Mouse (Mus musculus): Measurements from ENCODE around the gene Tmem178b. TPM values are rescaled to one million over a fixed set of nuclear protein-coding genes. Genes with fewer than 3 reads are reported as not detected.

Gene Tmem178b
- polyA plus RNA-seq, 1 experiment from 2014 or later: 7.1 TPM

DNA sequence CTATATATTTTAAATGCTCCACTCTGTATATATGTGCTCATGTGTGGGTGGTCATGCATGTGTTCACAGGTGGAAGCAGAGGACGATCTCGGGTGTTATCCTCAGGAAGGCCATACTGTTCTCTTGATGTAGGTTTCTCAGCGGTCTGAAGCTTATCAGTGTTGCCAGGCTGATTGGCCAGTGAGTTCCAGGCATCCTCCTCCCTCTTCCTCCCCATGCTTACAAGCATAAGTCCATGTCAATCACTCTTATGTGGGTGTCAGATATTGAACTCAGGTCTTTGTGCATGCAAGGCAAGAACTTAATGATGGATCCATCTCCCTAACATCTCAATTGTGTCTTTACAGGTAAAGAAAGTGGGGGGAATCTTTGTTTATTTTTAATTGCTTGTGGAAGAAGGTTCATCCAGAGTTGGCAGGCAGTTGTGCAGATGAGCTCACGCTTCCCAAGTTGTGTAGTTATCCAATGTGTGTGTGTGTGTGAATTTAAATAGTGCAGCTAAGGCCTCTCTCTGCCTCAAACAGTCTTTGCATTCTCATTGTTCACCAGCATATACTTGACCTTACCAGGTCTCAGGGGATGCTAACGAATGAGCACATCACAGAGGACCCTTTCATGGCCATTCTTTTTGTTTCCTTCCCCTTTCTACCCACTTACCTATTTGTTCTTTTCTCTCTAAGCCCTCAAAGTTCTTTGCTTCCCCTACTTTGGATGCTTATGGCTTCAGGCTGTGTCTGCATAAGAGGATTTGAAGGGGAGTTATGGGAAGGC lies 72.8 kb downstream of the Tmem178b start:
- peak; percentile 80 for ATAC-seq (ENCODE audit: low FRiP score)
- H3K36me3 ChIP-seq (ENCODE audit: control insufficient read depth, insufficient read depth, low read length): no peaks in the 10 kb centered on the region
- H3K27ac ChIP-seq (ENCODE audit: low read depth, low read length): peak overlapping the region; percentile 36; the same call in 1 of the 2 replicates

GRCm38 (mm10) chr6:39946601-39947000 lies 73.5 kb downstream of the Tmem178b start:
- H3K4me2 ChIP-seq: no peak overlapping the region
- 72% methylated on average over 4 of the region's 4 CpGs for WGBS
- H3K9me3 ChIP-seq (ENCODE audit: control insufficient read depth, low read length): no peaks in the 10 kb centered on the region
- no peaks in the 10 kb centered on the region for H3K36me3 ChIP-seq (ENCODE audit: control insufficient read depth, insufficient read depth, low read length)
- peak overlapping the region; percentile 2; the same call in 1 of the 2 replicates for H3K27ac ChIP-seq (ENCODE audit: low read depth, low read length)
- DNase-seq (ENCODE audit: low spot score, missing footprints) (no peak), ATAC-seq (ENCODE audit: low FRiP score) (peak; percentile 40; the same call in 1 of the 2 replicates)
- H3K9ac ChIP-seq (ENCODE audit: low read length): no peak overlapping the region
- peaks cover 8% of the 10 kb centered on the region; the same call in 1 of the 2 replicates for H3K4me1 ChIP-seq (ENCODE audit: control insufficient read depth, insufficient read depth, low read length)
- H3K4me3 ChIP-seq (ENCODE audit: low read depth, low read length): no peak overlapping the region
- H3K27me3 ChIP-seq (ENCODE audit: control insufficient read depth, insufficient read depth, low read length): no peaks in the 10 kb centered on the region

More for the DNA sequence above, 72.8 kb downstream of the Tmem178b start:
- Histone ChIP-seq H3K4me3 (ENCODE audit: low read depth, low read length) (no peak overlapping the region), H3K4me2 (no peak overlapping the region), H3K9me3 (ENCODE audit: control insufficient read depth, low read length) (no peaks in the 10 kb centered on the region), H3K9ac (ENCODE audit: low read length) (no peak overlapping the region), H3K27me3 (ENCODE audit: control insufficient read depth, insufficient read depth, low read length) (no peaks in the 10 kb centered on the region), H3K4me1 (ENCODE audit: control insufficient read depth, insufficient read depth, low read length) (peaks cover 8% of the 10 kb centered on the region; the same call in 1 of the 2 replicates)
- WGBS: 68% methylated on average over 5 of the region's 5 CpGs
- peak; percentile 83 for DNase-seq (ENCODE audit: low spot score, missing footprints)

GRCm38 (mm10) chr6:39953951-39954350 lies 80.9 kb downstream of the Tmem178b start:
- Histone ChIP-seq H3K36me3 (ENCODE audit: control insufficient read depth, insufficient read depth, low read length) (no peaks in the 10 kb centered on the region), H3K27ac (ENCODE audit: low read depth, low read length) (no peak overlapping the region), H3K4me1 (ENCODE audit: control insufficient read depth, insufficient read depth, low read length) (no peaks in the 10 kb centered on the region), H3K9ac (ENCODE audit: low read length) (no peak overlapping the region), H3K4me3 (ENCODE audit: low read depth, low read length) (no peak overlapping the region), H3K27me3 (ENCODE audit: control insufficient read depth, insufficient read depth, low read length) (no peaks in the 10 kb centered on the region), H3K4me2 (no peak overlapping the region), H3K9me3 (ENCODE audit: control insufficient read depth, low read length) (no peaks in the 10 kb centered on the region)
- 93% methylated on average over 5 of the region's 5 CpGs for WGBS
- DNase-seq (ENCODE audit: low spot score, missing footprints): no peak
- ATAC-seq (ENCODE audit: low FRiP score): no peak

GRCm38 (mm10) chr6:39955211-39955610 lies 82.1 kb downstream of the Tmem178b start:
- H3K27me3 ChIP-seq (ENCODE audit: control insufficient read depth, insufficient read depth, low read length): no peaks in the 10 kb centered on the region
- H3K36me3 ChIP-seq (ENCODE audit: control insufficient read depth, insufficient read depth, low read length): no peaks in the 10 kb centered on the region
- no peak overlapping the region for H3K4me3 ChIP-seq (ENCODE audit: low read depth, low read length)
- ATAC-seq (ENCODE audit: low FRiP score): no peak
- no peak overlapping the region for H3K27ac ChIP-seq (ENCODE audit: low read depth, low read length)
- H3K9me3 ChIP-seq (ENCODE audit: control insufficient read depth, low read length): no peaks in the 10 kb centered on the region
- H3K4me1 ChIP-seq (ENCODE audit: control insufficient read depth, insufficient read depth, low read length): no peaks in the 10 kb centered on the region
- 88% methylated on average over 2 of the region's 2 CpGs for WGBS
- H3K9ac ChIP-seq (ENCODE audit: low read length): no peak overlapping the region
- DNase-seq (ENCODE audit: low spot score, missing footprints): no peak
- no peak overlapping the region for H3K4me2 ChIP-seq

DNA sequence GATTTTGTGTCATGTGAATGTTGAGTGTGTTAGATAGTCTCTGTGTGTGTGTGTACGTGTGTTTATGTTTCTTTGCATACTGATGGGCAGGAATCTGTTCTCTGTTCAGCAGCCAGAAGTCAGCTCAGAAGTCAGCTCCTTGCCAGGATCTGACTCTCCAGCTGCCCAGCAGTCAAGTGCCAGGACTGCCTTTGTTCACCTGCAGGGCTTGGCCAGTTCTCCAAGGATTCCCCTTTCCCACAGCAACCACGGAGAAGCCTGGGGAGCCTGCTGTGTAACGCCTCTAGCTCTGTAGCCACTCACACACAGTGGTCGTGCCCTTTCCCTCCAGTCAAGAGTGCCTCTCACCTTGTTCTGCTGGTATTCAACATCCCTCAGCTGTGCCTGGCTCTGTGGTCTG lies 91.5 kb downstream of the Tmem178b start:
- DNase-seq (ENCODE audit: low spot score, missing footprints) (no peak), ATAC-seq (ENCODE audit: low FRiP score) (no peak)
- WGBS: 66% methylated on average over 4 of the region's 4 CpGs
- Histone ChIP-seq H3K27ac (ENCODE audit: low read depth, low read length) (no peak overlapping the region), H3K4me3 (ENCODE audit: low read depth, low read length) (no peak overlapping the region), H3K4me2 (no peak overlapping the region), H3K36me3 (ENCODE audit: control insufficient read depth, insufficient read depth, low read length) (no peaks in the 10 kb centered on the region), H3K4me1 (ENCODE audit: control insufficient read depth, insufficient read depth, low read length) (no peaks in the 10 kb centered on the region), H3K9ac (ENCODE audit: low read length) (no peak overlapping the region), H3K9me3 (ENCODE audit: control insufficient read depth, low read length) (no peaks in the 10 kb centered on the region), H3K27me3 (ENCODE audit: control insufficient read depth, insufficient read depth, low read length) (no peaks in the 10 kb centered on the region)

GRCm38 (mm10) chr6:39970281-39970680 lies 97.2 kb downstream of the Tmem178b start:
- DNase-seq (ENCODE audit: low spot score, missing footprints) (no peak), ATAC-seq (ENCODE audit: low FRiP score) (no peak)
- no peaks in the 10 kb centered on the region for H3K27me3 ChIP-seq (ENCODE audit: control insufficient read depth, insufficient read depth, low read length)
- no peak overlapping the region for H3K9ac ChIP-seq (ENCODE audit: low read length)
- no peaks in the 10 kb centered on the region for H3K4me1 ChIP-seq (ENCODE audit: control insufficient read depth, insufficient read depth, low read length)
- H3K9me3 ChIP-seq (ENCODE audit: control insufficient read depth, low read length): no peaks in the 10 kb centered on the region
- H3K4me3 ChIP-seq (ENCODE audit: low read depth, low read length): no peak overlapping the region
- no peaks in the 10 kb centered on the region for H3K36me3 ChIP-seq (ENCODE audit: control insufficient read depth, insufficient read depth, low read length)
- H3K27ac ChIP-seq (ENCODE audit: low read depth, low read length): no peak overlapping the region
- H3K4me2 ChIP-seq: no peak overlapping the region

DNA sequence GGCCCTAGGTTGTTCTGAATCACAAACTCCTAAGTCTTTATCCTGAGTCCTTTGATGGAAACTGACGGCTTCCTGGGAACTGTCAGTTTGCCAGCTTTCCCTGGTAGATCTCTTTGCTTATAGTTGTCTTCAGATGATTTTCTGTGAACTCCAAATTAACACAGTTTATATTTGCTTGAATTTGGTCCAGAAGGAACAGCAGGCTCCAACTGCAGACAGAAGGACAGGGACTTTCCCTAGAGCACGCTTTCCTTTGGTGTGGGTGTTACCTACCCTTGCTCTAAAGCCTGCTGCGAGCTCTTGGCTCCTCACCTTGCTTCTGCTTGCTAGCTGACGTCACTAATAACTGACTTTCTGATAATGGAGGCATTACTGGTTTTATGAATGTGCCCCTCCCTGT lies 105.9 kb downstream of the Tmem178b start:
- H3K4me1 ChIP-seq (ENCODE audit: control insufficient read depth, insufficient read depth, low read length): no peaks in the 10 kb centered on the region
- DNase-seq (ENCODE audit: low spot score, missing footprints) (no peak), ATAC-seq (ENCODE audit: low FRiP score) (no peak)
- no peak overlapping the region for H3K4me3 ChIP-seq (ENCODE audit: low read depth, low read length)
- WGBS: 87% methylated on average over 4 of the region's 4 CpGs
- no peaks in the 10 kb centered on the region for H3K36me3 ChIP-seq (ENCODE audit: control insufficient read depth, insufficient read depth, low read length)
- H3K9me3 ChIP-seq (ENCODE audit: control insufficient read depth, low read length): no peaks in the 10 kb centered on the region
- no peak overlapping the region for H3K9ac ChIP-seq (ENCODE audit: low read length)
- H3K27me3 ChIP-seq (ENCODE audit: control insufficient read depth, insufficient read depth, low read length): no peaks in the 10 kb centered on the region
- no peak overlapping the region for H3K27ac ChIP-seq (ENCODE audit: low read depth, low read length)
- H3K4me2 ChIP-seq: no peak overlapping the region

- DNase-seq (ENCODE audit: low spot score, missing footprints): no peak
- Histone ChIP-seq H3K9ac (ENCODE audit: low read length) (no peak overlapping the region), H3K36me3 (ENCODE audit: control insufficient read depth, insufficient read depth, low read length) (no peaks in the 10 kb centered on the region), H3K4me3 (ENCODE audit: low read depth, low read length) (no peak overlapping the region), H3K4me2 (no peak overlapping the region), H3K4me1 (ENCODE audit: control insufficient read depth, insufficient read depth, low read length) (no peaks in the 10 kb centered on the region), H3K27ac (ENCODE audit: low read depth, low read length) (no peak overlapping the region), H3K27me3 (ENCODE audit: control insufficient read depth, insufficient read depth, low read length) (no peaks in the 10 kb centered on the region), H3K9me3 (ENCODE audit: control insufficient read depth, low read length) (no peaks in the 10 kb centered on the region)
- ATAC-seq (ENCODE audit: low FRiP score): no peak
- WGBS: 84% methylated on average over 4 of the region's 4 CpGs
Measured at GRCm38 (mm10) chr6:39990772-39991171, 117.7 kb downstream of the Tmem178b start.

- 83% methylated on average over 6 of the region's 6 CpGs for WGBS
- ATAC-seq (ENCODE audit: low FRiP score): no peak
- Histone ChIP-seq H3K9ac (ENCODE audit: low read length) (no peak overlapping the region), H3K4me2 (no peak overlapping the region), H3K27me3 (ENCODE audit: control insufficient read depth, insufficient read depth, low read length) (no peaks in the 10 kb centered on the region), H3K4me3 (ENCODE audit: low read depth, low read length) (no peak overlapping the region), H3K9me3 (ENCODE audit: control insufficient read depth, low read length) (no peaks in the 10 kb centered on the region), H3K4me1 (ENCODE audit: control insufficient read depth, insufficient read depth, low read length) (no peaks in the 10 kb centered on the region), H3K27ac (ENCODE audit: low read depth, low read length) (no peak overlapping the region), H3K36me3 (ENCODE audit: control insufficient read depth, insufficient read depth, low read length) (no peaks in the 10 kb centered on the region)
- no peak for DNase-seq (ENCODE audit: low spot score, missing footprints)
Measured at GRCm38 (mm10) chr6:39991922-39992321, 118.9 kb downstream of the Tmem178b start.
